Mouse (Mus musculus) cerebellum, adult (tissue): Measurements from ENCODE around the gene Mthfr.

Source experiments
- ATAC-seq: cut with Nextera tagmentation; 2 replicates; pipeline ENCODE4 v1.9.2; 2017; ENCODE audit warnings: mild to moderate bottlenecking, moderate library complexity, mixed read lengths; ENCODE audit not compliant: insufficient number of reproducible peaks, low FRiP score, low TSS enrichment

Mthfr gene

DNA sequence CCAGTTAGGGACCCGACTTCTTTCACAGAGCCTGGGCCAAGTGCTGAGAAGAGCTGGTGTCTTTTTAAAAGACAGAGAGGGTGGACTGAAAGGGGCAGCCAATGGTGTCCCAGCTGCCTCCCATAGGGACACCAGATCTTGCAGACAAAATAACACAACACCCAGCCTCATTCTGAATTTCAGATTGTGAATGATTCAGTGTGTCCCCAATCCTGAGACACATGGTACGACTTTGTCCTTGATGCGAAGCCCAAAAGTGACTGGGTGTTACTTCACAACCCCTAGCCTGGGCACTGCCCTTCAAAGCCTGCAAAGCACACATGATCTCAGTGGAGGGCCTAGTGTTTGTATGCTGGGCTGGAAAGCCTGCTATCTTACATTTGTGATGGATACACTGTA, 47.0 kb downstream of the Mthfr start:
- no peak for ATAC-seq

DNA sequence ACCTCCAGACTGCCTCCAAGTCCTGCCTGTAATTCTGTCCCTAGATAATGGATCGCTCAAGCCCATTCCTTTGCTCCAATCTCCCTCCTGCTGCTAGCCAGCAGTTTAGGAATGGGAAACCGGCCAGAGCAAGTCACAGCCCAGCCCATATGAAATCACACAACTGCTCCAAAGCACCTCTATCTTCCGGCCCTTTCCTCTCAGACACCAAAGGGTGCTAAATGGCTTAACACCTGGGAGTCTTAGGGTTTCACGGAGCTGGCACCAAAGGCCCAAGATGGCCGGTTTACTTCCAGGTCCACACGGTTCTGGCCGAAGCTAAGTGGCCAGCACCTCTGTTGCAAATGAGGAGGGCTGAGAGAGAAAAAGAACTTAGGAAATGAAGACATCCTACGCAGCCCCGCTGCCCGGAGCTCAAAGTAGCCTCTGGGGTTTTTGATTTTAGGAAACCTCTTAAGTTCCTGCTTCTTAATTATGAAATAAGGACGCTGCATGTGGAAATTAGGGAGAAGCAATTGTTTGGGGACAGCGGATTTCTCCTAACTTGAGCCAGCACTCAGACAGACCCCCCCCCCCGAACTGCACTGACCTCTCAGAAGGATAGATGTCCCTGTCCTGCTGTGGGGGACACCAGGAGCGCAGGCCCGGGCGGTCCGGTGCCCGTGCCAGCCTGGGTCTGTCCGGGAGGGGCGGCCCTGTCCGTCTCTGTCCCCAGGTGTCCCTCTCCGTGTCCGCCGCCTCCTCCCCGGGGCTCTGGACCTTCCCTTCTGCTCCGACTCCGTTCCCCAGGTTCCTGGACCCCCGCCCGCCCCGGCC, 48.4 kb downstream of the Mthfr start:
- peak; percentile 21; the same call in 1 of the 2 replicates for ATAC-seq

DNA sequence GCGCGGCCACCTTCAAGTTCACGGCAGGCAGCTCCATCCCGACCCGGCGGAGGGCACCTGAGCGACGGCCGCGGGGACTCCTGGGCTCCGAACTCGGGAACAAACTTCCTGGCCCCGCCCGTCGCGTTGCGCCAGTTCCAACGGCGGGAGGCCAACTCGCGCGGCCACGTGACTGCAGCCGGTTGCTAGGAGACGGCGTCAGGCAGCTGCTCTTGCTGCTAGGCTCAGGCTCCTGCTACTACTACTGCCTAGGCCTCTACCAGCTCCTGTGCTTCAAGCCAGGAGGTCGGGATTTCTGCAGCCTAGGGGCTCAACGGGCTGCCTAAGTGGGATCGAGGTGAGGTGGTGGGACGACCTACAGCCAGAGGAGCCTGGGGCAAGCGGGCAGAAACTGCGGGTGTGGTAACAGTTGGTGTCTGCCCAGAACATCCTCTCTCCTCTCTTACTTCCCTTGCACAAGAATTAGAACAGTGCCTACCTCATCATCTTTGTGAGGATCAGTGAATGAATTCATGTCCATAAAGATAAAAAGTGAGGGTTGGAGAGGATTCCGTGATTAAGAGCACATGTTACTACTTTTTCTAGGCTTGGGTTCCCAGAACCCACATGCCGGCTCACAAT, 49.1 kb downstream of the Mthfr start, which contains the start of gene Agtrap:
Gene Agtrap, minus strand, starts transcription at position 125 of the 621 bp plus-strand sequence.
- peak; percentile 81 for ATAC-seq

DNA sequence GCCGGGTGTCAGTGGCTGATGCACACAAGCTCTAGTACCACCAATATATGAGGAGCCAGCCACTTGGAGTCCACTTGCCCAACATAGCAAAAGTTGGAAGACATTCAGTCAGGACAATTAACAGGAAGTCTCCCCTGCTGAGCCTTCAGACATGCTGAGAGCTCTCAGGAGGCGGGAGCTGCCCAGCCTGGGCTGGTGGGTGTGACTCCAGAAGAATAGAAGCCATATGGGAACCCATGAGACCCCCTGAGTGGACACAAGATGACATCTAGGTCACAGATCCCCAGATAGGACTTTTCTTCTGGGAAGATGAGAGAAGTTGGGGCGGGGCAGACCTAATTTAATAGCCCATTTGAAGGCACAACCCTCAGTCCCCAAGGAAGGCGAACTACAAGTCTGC, 50.3 kb downstream of the Mthfr start:
- ATAC-seq: no peak

DNA sequence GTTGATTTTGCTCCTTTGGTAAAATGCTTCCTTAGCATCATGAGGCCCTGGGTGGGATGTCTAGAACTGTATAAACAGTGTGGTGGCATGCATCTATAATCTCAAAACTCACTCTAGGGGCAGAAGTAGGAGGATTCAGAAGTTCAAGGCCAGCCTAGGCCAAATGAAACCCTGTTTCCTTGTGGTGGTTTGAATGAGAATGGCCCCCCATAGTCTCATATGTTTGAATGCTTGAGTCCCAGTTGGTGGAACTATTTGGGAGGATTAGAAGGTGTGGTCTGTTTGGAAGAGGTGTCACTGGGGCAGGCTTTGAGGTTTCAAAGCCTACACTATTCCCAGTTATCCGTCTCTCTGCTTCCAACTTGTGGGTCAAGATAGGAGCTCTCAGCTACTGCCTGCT, 52.3 kb downstream of the Mthfr start:
- ATAC-seq: no peak

DNA sequence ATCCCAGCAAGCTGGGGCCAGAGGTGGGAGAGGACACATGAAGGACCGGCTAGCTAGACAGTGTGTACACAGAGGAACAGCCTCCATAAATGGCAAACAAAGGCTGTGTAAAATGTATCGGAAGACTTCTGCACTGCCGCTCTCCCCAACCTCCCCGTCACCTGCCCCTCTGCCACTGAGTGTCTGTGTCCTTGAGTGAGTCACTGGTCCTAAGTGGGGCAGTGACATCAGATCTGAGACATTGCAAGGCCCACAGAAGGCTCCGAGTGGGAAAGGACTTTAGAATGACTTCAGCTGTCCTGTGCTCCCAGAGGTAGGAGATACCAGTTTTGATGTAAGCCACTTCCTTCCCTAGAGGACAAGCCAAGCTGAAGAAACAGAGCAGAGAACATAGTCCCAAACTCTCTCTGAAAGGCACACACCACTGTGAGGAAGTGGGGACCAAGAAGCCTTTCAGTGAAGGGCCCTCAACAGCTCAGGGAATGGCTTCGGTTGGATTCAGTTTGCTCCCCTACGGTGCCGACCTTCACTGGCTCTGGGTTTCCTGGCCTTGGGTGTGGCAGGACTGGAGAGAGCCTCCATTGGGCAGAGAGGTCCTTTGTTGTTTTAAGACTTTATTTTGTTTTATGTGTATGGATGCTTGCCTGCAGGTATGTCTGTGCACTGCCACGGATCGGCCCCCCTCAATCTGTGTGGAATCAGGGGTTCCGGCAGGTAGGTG, 53.8 kb downstream of the Mthfr start:
- no peak for ATAC-seq

DNA sequence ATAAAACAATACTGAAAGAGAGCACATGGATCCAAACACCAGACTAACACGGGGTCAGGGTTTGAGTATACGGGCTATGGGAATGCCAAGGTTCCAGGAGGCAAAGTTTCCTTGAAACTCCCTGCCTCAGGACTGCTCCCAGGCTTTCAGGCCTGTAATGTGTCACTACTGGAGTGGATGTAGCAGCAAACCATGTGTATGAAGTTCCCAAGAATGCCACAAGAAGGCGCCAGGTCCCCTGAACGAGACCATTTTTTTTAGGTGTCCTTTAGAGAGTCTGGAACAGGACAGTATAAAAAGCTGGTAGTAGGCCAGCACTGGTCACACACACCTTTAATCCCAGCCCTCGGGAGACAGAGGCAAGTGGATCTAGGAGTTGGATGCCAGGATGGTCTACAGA, 55.3 kb downstream of the Mthfr start:
- ATAC-seq: no peak

DNA sequence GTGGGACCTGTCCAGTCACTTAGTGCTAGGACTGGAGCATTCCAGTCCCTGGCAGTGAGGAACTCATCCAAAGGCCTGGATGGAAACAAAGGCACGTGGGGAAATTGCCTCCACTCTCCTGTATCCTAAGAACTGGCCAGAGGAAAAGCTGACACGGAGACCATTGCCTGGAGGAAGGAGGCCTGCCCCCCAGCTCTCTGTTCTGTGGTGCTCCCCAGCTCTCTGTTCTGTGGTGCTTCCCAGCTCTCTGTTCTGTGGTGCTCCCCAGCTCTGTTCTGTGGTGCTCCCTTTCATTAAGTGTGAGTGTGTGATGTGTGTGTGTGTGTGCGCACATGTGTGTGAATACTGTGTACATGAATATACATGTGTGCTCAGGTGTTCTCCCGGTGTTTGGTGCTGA, 56.2 kb downstream of the Mthfr start:
- no peak for ATAC-seq

DNA sequence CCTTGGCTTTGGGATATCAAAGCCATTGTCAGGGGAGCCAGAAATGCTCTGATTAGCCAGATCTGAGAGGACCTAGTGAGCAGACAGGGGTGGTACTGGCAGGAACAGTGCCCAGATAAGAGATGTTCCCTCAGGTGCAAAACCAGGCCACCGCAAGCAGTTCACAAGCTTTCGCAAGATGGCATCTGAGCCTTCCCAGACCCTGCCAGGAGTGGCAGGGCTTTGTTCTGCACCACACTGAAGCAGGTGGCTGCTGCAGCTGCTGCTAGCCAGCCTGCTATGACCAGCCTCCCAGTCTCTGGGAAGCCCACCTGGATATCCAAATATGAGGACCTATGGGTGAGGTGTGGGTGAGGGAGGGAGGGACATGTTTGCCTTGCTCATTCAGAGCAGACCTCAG, 59.1 kb downstream of the Mthfr start:
- ATAC-seq: no peak

DNA sequence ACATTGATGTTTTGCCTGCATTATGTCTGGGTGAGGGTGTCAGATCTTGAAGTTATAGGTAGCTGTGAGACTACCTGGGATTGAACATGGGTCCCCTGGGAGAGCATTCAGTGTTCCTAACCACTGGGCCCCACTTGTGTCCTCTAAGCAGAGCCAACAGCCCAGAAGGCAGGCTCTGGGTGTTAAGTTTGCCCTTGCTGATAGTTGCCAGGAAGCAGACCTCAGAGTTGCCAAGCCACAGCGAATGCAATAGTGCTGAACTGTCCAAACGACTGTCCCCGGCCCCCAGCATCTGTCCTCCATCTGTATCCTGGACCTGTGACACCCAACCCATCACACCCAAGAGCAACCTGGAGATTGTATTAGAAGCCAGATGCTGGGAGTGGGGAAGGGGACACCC, 59.8 kb downstream of the Mthfr start:
- no peak for ATAC-seq

DNA sequence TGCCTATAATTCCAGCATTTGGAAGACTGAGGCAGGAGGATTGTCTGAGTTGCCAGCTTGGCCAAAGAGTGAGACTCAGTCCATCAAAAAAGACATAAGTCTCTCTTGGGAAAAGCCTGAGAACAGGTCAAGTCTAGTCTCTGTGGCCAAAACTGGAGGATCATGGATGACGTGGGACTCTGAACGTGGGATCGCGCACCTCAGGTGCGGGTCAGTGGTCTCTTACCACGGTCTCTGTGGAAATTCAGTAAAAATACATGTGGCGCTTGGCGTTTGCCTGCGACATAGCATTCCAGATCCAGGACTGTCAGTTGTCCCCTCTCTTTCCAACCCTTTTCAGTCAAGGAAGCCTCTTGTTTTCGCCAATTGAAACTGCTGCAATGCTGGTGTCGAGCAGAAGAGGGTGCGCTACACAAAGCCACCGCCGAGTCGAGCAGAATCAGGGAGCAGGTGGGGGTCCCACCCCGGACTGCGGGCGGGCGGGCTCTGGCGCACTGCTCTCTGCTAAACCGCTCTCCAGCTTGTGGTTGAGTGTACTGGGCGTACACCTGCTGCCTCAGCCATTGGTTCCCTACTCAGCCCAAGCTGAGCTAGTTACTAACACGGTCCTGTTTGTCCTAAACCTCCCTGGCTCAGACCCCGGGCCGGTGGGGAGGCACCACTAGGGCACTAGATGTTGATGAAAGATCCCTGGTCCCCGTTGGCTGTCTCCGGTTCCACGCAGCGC, 63.1 kb downstream of the Mthfr start:
- ATAC-seq: peak; percentile 83; the same call in 1 of the 2 replicates

DNA sequence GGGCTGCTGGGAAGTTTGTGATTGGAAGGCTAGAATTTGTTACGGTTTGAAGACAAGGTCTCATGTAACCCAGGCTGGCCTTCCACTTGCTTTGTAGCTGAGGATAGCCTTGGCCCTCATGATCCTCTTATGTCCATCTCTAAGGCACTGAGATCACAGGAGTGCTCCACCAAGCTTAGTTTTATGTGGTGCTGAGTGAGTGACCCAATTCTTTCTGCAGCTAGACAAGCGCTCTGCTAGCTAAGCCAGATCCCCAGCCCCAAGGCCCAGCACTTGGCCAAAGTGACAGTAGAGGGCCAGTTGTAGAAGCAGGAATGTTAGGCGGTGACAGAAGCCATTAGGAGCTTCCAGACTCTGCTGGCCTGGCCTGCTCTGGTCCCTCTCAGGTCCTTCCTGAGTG, 65.3 kb downstream of the Mthfr start:
- no peak for ATAC-seq

DNA sequence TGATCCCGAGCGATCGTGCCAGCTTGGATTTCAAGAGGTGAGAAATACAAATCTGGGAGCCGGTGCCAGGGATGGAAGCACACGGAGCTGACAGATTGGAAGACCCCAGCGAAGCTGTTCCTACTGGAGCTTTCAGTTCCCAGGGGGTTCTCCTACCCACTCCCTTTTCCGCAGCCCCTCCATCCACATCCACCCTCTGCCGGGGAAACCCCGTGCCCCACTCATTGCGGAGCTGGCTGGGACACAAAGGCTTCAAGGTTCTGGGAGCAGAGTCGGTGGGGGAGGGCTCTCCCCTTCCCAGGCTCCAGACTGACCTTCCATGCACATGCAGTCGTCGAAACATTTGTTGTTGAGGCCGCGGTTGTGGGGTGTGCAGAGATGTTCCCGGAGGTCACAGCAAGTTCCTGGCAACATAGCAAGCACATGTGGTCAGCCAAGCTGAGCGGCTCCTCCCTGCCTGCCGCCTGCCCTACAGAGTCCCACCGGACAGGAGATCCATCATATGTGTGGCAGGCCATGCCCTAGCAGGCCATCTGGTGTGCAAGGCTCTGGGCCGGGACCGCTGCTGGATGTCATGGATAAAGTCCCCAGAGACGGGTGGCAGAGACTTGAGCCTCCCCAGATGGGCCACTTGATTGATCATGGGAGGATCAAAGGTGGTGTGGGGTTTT, 68.9 kb downstream of the Mthfr start:
- no peak for ATAC-seq

DNA sequence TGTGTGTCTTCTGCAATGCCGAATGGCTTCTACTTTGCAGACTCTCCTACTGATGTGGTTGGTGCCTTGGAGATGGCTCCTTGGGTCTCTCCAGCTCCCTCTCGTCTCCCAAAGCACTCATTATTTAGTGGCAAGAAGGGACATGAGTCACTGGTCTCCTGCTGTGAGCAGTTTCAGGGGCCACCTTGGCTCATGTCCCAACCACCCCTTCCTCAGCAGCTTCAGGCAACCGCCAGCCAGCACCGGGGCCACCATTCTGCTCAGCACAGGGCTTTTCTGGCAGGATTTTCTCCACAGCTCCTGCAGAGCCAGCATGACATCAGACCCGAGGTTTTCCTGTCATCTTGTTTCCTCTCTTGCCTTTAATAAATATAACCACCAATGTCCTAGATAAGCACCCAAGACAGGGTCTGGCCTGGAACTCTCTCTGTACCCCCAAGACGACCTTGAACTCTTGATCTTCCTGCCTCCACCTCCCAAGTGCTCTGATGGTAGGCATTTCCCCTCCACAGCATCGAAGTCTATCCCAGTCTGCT, 69.8 kb downstream of the Mthfr start:
- ATAC-seq: no peak
